Mouse (Mus musculus) lung, postnatal 0 days (tissue): ENCODE measurements at regions not wholly inside any gene's neighbourhood (a gene's known extent, or its start where the extent isn't known, plus 50 kb on each side); places are given as distances from the start of the nearest gene placed in this dataset.

ENCODE experiments used
- ATAC-seq: fragments of 200-750 bp; cut with Nextera tagmentation; 2 replicates; pipeline ENCODE4 v1.8.0; 2017; ENCODE audit warnings: moderate library complexity
- DNase-seq: peaks from one replicate; pipeline ENCODE4 v3.0.0-alpha.2; 2016; ENCODE audit warnings: low spot score
- H3K27ac ChIP-seq: fragments of 300-500 bp; sonication (generic); 2 replicates; pipeline ENCODE4 v1.5.1; 2014; ENCODE audit warnings: antibody characterized with exemption, mild to moderate bottlenecking, low read length, mixed read lengths
- H3K27me3 ChIP-seq: fragments of 300-500 bp; sonication (generic); replicated peaks from 2 replicates; pipeline ENCODE4 v1.6.1; 2014; ENCODE audit warnings: low read length, mixed read lengths; ENCODE audit not compliant: insufficient read depth
- H3K36me3 ChIP-seq: fragments of 300-500 bp; sonication (generic); 2 replicates; pipeline ENCODE4 v1.6.1; 2014; ENCODE audit warnings: low read length, mixed read lengths; ENCODE audit not compliant: insufficient read depth
- H3K4me1 ChIP-seq: fragments of 300-500 bp; sonication (generic); 2 replicates; pipeline ENCODE4 v1.6.1; 2014; ENCODE audit warnings: antibody characterized with exemption, low read depth, low read length, mixed read lengths; ENCODE audit not compliant: insufficient read depth
- H3K4me2 ChIP-seq: fragments of 300-500 bp; sonication (generic); replicated peaks from 2 replicates; pipeline ENCODE4 v1.6.1; 2014; ENCODE audit warnings: low read depth, mild to moderate bottlenecking, low read length, moderate library complexity, mixed read lengths
- H3K4me3 ChIP-seq: fragments of 300-500 bp; sonication (generic); 2 replicates; pipeline ENCODE4 v1.5.1; 2014; ENCODE audit warnings: low read depth, low read length
- H3K9ac ChIP-seq: fragments of 300-500 bp; sonication (generic); replicated peaks from 2 replicates; pipeline ENCODE4 v1.6.1; 2014; ENCODE audit warnings: low read depth, mild to moderate bottlenecking
- H3K9me3 ChIP-seq: fragments of 300-500 bp; sonication (generic); 2 replicates; pipeline ENCODE4 v1.6.1; 2016; ENCODE audit warnings: low read length, mixed read lengths
- CTCF ChIP-seq: IDR thresholded peaks from 2 replicates; pipeline ENCODE4 v1.5.1; 2016; ENCODE audit warnings: antibody characterized with exemption, mild to moderate bottlenecking
- EP300 ChIP-seq: IDR thresholded peaks from 2 replicates; pipeline ENCODE4 v1.6.1; 2016; ENCODE audit warnings: antibody characterized with exemption, mild to moderate bottlenecking, control low read depth
- WGBS: fragments of 180-500 bp; shearing (Covaris S2); extraction: QIAGEN DNeasy Blood & Tissue Kit; methylation state at CpG from one replicate; pipeline ENCODE4 v1.1.7; 2014; 5-methylcytosine and 5-hydroxymethylcytosine counted together

- H3K36me3 ChIP-seq, result no peaks in the 10 kb centered on the region
- no peak overlapping the region for H3K4me3 ChIP-seq
- no peak overlapping the region for H3K4me2 ChIP-seq
- TF ChIP-seq CTCF (no peak), EP300 (no peak)
- H3K9me3 ChIP-seq, result no peaks in the 10 kb centered on the region
- WGBS, result 79% methylated on average over 14 of the region's 14 CpGs
- no peaks in the 10 kb centered on the region for H3K4me1 ChIP-seq
- DNase-seq (no peak), ATAC-seq (no peak)
- H3K27ac ChIP-seq, result no peak overlapping the region
- no peak overlapping the region for H3K9ac ChIP-seq
- no peaks in the 10 kb centered on the region for H3K27me3 ChIP-seq
These were observed 264.6 kb upstream of the Cnr1 start for GRCm38 (mm10) chr4:33659766-33660165.

GRCm38 (mm10) chr4:33660553-33660952 lies 263.8 kb upstream of the Cnr1 start:
- no peak overlapping the region for H3K4me3 ChIP-seq
- H3K4me2 ChIP-seq, result no peak overlapping the region
- H3K27me3 ChIP-seq, result no peaks in the 10 kb centered on the region
- H3K27ac ChIP-seq, result no peak overlapping the region
- 67% methylated on average over 5 of the region's 5 CpGs for WGBS
- no peaks in the 10 kb centered on the region for H3K36me3 ChIP-seq
- no peaks in the 10 kb centered on the region for H3K4me1 ChIP-seq
- no peak for TF ChIP-seq CTCF
- no peak for TF ChIP-seq EP300
- DNase-seq (no peak), ATAC-seq (no peak)
- H3K9me3 ChIP-seq, result no peaks in the 10 kb centered on the region
- H3K9ac ChIP-seq, result no peak overlapping the region

- H3K4me3 ChIP-seq, result no peak overlapping the region
- H3K4me1 ChIP-seq, result no peaks in the 10 kb centered on the region
- H3K9me3 ChIP-seq, result no peaks in the 10 kb centered on the region
- no peak overlapping the region for H3K27ac ChIP-seq
- TF ChIP-seq EP300, result no peak
- no peaks in the 10 kb centered on the region for H3K27me3 ChIP-seq
- no peak for ATAC-seq
- DNase-seq, result no peak
- 70% methylated on average over 3 of the region's 3 CpGs for WGBS
- H3K4me2 ChIP-seq, result no peak overlapping the region
- H3K36me3 ChIP-seq, result no peaks in the 10 kb centered on the region
- no peak overlapping the region for H3K9ac ChIP-seq
These were observed 262.5 kb upstream of the Cnr1 start for GRCm38 (mm10) chr4:33661862-33662261.

GRCm38 (mm10) chr4:33662965-33663364 lies 261.4 kb upstream of the Cnr1 start:
- no peak overlapping the region for H3K27ac ChIP-seq
- no peak overlapping the region for H3K4me3 ChIP-seq
- no peaks in the 10 kb centered on the region for H3K36me3 ChIP-seq
- no peak overlapping the region for H3K9ac ChIP-seq
- 56% methylated on average over 11 of the region's 11 CpGs for WGBS
- H3K4me2 ChIP-seq, result no peak overlapping the region
- ATAC-seq (no peak), DNase-seq (no peak)
- H3K27me3 ChIP-seq, result no peaks in the 10 kb centered on the region
- TF ChIP-seq CTCF (no peak), EP300 (no peak)
- no peaks in the 10 kb centered on the region for H3K4me1 ChIP-seq
- H3K9me3 ChIP-seq, result no peaks in the 10 kb centered on the region

- peak; percentile 34 for ATAC-seq
- WGBS, result 44% methylated on average over 11 of the region's 11 CpGs
- no peaks in the 10 kb centered on the region for H3K27me3 ChIP-seq
- no peak overlapping the region for H3K4me2 ChIP-seq
- DNase-seq, result peak; percentile 26
- TF ChIP-seq CTCF, result no peak
- TF ChIP-seq EP300, result no peak
- H3K27ac ChIP-seq, result no peak overlapping the region
- no peaks in the 10 kb centered on the region for H3K36me3 ChIP-seq
- H3K4me1 ChIP-seq, result no peaks in the 10 kb centered on the region
- H3K4me3 ChIP-seq, result no peak overlapping the region
- H3K9ac ChIP-seq, result no peak overlapping the region
- H3K9me3 ChIP-seq, result no peaks in the 10 kb centered on the region
These were observed 260.5 kb upstream of the Cnr1 start for GRCm38 (mm10) chr4:33663616-33664473.

GRCm38 (mm10) chr4:33664474-33664822 lies 259.9 kb upstream of the Cnr1 start:
- peak; percentile 28 for DNase-seq
- Histone ChIP-seq H3K9ac (no peak overlapping the region), H3K36me3 (no peaks in the 10 kb centered on the region), H3K9me3 (no peaks in the 10 kb centered on the region), H3K27me3 (no peaks in the 10 kb centered on the region), H3K4me3 (no peak overlapping the region), H3K4me1 (no peaks in the 10 kb centered on the region), H3K4me2 (no peak overlapping the region), H3K27ac (no peak overlapping the region)
- ATAC-seq, result peak; percentile 65
- TF ChIP-seq CTCF, result no peak
- TF ChIP-seq EP300, result no peak
- WGBS, result 56% methylated on average over 5 of the region's 5 CpGs
